Mouse (Mus musculus) left cerebral cortex, adult 2 months (tissue): Measurements from ENCODE around the gene Kpna2. TPM values are rescaled to one million over a fixed set of nuclear protein-coding genes. Genes with fewer than 3 reads are reported as not detected.
"Not testable (repeated sequence)": the region's sequence is repeated elsewhere in the genome, so short reads cannot be mapped to it uniquely, and the experiment has no call there.

Experiments used
- DNase-seq, 2 experiments: peaks; one replicate each; pipeline ENCODE4 v3.0.0; 2021 to 2022; ENCODE audit warnings: low spot score in 2 of 2, mixed read lengths in 1 of 2; ENCODE audit errors: extremely low spot score in 1 of 2
- H3K27ac ChIP-seq: fragments of 200-600 bp; 2 replicates; pipeline ENCODE4 v1.8.1; 2022
- H3K4me3 ChIP-seq: fragments of 200-600 bp; 2 replicates; pipeline ENCODE4 v1.8.1; 2022
- CTCF ChIP-seq: fragments of 200-600 bp; IDR thresholded peaks from 2 replicates; pipeline ENCODE4 v1.8.1; 2022; ENCODE audit warnings: antibody characterized with exemption, mild to moderate bottlenecking, moderate library complexity
- intact Hi-C: fragments of 180-260 bp; cut with DNase I; formaldehyde crosslinking; loops from one replicate; pipeline ENCODE4 v1.15.1; 2025
- total RNA-seq, 2 experiments: library from RNA; stranded (reverse); gene quantifications; 2 replicates each; pipeline ENCODE4 v1.2.3; 2021

Kpna2 gene
- total RNA-seq, 2 experiments from 2014 or later: 20.6 to 31.7 TPM

DNA sequence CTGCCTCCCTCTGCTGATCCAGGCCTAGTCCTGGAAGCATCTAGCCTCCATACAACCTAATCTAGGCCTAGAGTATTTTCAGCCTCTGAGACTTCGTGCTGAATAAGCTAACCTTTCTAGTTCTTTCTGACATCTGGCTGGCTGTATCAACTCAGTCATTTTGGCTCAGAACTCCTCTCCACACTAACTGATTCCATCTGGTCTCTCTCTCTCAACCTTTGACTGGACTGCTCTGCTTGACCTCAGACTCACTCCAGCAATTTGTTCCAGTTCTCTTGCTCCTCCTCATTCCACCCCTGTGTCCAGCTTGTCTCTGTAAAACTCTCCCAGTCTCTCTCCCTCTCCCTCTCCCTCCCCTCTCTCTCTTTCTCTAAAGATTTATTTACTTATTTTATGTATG is 17.6 kb upstream of the Kpna2 start:
- intact Hi-C loops: no loop called here
- H3K27ac ChIP-seq: no peak overlapping the region
- no peak for DNase-seq
- no peak overlapping the region for H3K4me3 ChIP-seq
- no peak for TF ChIP-seq CTCF

DNA sequence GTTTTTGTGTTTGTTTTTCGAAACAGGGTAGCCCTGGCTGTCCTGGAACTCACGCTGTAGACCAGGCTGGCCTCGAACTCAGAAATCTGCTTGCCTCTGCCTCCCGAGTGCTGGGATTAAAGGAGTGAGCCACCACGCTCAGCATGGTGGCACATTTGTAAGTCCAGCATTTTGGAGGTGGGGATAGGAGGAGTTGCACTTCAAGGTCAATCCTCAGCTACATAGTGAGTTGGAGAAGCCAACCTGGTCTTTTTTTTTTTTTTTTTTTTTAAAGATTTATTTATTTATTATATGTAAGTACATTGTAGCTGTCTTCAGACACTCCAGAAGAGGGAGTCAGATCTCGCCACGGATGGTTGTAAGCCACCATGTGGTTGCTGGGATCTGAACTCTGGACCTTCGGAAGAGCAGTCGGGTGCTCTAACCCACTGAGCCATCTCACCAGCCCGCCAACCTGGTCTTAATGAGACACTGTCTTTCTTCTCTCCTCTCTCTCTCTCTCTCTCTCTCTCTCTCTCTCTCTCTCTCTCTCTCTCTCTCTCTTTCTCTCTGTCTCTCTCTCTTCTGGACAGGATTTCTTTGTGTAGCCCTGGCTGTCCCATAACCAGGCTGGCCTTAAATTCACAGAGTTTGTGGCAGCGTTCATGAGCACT is 16.3 kb upstream of the Kpna2 start:
- DNase-seq, H3K4me3 ChIP-seq, H3K27ac ChIP-seq, intact Hi-C loops: not testable (repeated sequence)

DNA sequence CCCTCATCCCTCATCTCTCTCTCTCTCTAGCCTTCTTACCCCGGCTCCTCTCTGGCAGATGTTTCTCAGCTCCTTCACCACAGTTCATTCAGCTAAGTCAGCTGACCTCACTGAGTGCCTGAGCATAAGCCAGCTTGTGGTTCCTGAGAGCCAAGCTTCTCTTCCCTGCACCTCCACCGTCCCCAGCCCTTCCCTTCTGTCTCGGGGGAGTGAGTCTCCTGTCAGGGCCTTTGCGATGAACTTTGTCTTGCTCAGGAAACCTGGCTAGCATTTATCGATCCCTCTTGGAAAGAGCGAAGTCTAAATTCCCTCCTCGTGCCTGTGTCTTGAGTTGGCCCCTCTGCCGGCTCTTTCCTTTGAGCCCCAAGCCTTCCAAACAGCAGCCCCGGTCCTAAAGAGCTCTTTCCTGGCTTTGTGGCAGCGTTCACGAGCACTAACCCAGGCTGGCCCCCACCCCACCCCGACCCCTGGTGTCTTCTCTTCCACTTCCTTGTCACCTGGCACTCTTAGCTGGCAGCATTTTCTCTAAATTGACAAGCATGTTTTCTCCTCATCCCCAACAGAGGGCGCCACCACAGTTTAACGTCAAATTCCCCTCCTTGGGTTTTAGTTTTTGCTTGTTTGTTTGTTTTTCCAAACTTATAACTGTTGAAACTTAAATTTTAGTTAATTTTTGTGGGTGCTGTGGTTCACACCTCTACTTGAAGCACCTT is 15.4 kb upstream of the Kpna2 start:
- DNase-seq: no peak
- H3K4me3 ChIP-seq: no peak overlapping the region
- TF ChIP-seq CTCF: peak; percentile 45
- intact Hi-C loops: no loop called here
- H3K27ac ChIP-seq: no peak overlapping the region

DNA sequence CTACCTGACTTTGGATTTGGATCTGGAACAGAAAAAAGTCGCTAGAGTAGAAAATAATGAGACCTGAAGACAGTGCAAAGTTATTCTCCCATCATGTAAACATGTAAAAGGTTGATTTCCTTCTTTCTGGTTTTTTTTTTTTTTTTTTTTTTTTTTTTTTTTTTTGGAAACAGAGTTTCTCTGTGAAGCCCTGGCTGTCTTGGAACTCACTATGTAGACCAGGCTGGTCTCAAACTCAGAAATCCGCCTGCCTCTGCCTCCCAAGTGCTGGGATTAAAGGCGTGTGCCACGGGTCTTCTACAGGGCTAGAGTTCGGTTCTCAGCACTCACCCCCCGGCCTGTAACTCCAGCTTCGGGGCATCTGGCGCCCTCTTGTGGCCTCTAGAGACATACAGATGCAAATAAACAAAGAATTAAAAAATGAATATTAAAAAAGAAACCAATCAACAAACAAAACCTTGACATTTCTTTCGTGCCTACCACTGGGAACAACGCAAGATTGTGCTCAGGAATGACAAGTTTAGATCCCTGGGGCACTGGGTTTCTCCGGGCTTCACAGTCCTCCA is 14.8 kb upstream of the Kpna2 start:
- H3K4me3 ChIP-seq: no peak overlapping the region
- intact Hi-C loops: no loop called here
- no peak overlapping the region for H3K27ac ChIP-seq
- peak; percentile 14 for TF ChIP-seq CTCF
- DNase-seq: no peak

DNA sequence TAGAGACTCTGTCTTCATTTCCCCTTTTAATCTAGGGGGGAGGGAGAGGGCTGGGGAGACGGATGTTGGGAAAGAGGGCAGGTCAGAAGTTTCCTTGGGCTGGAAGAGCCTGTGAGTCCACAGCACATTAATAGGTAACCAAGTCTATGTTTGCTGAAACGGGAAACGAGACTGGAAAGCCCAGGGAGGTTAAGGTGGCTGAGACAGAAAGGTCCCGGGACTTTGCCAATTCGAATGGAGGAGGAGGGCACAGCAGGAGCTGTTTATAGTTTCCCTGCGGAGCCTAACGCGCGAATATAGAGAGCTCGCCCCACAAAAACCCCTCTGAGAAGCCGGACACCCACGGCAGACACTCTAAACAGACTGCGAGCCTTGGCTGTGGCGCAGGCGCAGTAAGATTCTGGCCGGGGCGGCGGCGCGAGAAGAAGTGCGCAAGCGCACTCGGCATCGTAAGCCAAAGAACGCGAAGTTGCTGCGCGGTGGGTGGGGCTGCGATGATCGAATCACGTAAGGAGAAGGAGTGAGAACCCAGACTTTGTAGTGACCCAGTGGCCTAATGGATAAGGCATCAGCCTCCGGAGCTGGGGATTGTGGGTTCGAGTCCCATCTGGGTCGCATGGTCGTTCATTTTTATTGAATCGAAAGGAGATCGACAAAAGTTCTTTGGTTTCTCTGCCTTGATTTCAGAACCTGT is 13.1 kb upstream of the Kpna2 start:
- intact Hi-C loops: loop anchor here (1.0 kb wide), 2 partner anchors 13 to 15 kb away; partner anchors contain the start of gene Kpna2
- Histone ChIP-seq H3K27ac (peak overlapping the region; percentile 94), H3K4me3 (peak overlapping the region; percentile 68)
- TF ChIP-seq CTCF: no peak
- peak; percentile 99 to 100 for DNase-seq

DNA sequence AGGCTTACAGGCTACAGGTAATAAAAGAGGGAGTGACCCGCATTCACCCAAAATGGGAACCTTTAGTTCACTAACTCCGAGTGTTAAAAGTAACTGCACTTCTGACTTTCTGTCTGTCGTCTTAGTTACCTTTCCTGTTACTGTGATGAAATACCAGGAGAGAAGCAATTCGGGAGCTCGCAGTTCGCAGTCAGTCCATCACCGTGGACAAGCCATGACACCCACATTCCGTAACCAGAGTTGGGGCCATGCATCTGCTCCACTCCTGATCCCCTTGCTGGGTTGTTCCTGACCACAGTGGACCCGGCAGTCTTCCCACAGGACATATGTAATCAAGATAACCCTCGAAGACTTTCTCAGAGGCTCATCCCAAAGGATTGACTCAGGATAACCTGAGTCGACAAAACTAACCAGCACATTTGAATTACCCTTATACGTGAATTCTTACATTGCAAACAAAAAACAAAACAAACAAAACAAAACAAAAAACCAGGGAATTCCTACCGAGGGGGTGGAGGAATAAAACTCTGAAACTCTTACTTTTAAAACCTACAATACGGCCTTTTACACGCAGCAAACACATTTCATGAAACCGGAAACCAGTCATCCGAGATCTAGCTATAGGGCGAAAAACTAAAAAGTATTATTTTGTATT is 12.5 kb upstream of the Kpna2 start:
- no peak for DNase-seq
- Histone ChIP-seq H3K27ac (peak overlapping the region; percentile 94), H3K4me3 (peak overlapping the region; percentile 68)
- TF ChIP-seq CTCF: no peak
- intact Hi-C loops: loop anchor here (1.0 kb wide), 1 partner anchor 12 kb away; the partner anchor contains the start of gene Kpna2

DNA sequence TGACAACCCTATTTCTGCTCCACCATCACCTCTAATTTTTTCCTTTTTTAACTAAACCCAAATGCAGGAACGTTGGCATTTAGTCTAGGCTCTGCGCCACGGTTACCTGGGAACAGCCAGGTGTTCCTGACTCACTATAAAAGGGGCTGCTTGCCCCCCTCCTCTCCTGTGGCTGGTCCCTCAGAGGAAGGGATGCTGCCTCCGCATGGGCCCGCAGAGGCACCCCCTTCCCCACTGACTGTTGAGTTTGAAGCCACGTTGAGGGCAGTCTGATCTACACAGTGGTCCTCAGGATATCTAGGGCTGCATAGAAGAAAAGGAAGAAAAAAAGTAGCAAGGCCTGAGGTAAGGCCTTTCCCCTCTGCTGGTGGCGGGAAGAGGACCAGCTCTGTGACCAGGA is 11.8 kb upstream of the Kpna2 start:
- TF ChIP-seq CTCF: no peak
- H3K27ac ChIP-seq: no peak overlapping the region
- H3K4me3 ChIP-seq: no peak overlapping the region
- no peak for DNase-seq
- intact Hi-C loops: no loop called here

DNA sequence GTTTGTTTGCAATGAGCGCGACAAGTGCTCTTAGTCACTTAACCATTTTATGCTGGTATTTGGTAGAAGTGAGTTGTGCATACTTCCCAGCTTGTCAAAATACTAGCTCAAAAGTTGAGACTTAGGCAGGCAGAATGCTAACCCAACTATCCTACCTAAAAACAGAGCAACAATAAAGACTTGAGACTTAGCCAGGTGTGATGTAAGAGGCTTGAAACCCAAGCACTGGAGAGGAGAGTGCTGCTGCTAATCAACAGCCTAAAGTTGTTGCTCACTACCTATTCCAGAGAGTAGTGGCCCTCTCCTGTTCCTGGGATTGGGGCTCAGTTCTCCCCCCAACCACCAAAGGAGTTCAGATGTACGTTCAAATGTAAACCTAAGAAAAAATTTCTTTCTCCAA is 11.1 kb upstream of the Kpna2 start:
- intact Hi-C loops: no loop called here
- H3K4me3 ChIP-seq: no peak overlapping the region
- no peak overlapping the region for H3K27ac ChIP-seq
- no peak for TF ChIP-seq CTCF
- DNase-seq: no peak

DNA sequence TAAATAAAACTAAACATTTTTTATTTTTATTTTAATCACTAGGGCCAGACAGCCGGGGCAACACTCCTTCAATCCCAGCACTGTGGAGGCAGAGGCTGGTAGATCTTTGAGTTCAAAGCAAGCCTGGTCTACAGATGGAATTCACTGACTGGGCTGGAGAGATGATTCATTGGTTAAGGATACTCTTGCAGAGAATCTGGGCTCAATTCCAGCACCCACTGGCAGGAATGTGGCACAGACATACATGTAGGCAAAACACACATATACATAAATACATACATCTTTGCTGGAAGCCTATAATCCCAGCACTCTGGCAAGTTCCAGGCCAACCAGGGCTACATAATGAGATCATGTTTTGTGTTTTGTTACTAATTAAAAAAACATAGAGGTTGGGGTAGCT is 6.2 kb upstream of the Kpna2 start:
- intact Hi-C loops: no loop called here
- no peak overlapping the region for H3K4me3 ChIP-seq
- no peak for DNase-seq
- no peak overlapping the region for H3K27ac ChIP-seq
- TF ChIP-seq CTCF: no peak

DNA sequence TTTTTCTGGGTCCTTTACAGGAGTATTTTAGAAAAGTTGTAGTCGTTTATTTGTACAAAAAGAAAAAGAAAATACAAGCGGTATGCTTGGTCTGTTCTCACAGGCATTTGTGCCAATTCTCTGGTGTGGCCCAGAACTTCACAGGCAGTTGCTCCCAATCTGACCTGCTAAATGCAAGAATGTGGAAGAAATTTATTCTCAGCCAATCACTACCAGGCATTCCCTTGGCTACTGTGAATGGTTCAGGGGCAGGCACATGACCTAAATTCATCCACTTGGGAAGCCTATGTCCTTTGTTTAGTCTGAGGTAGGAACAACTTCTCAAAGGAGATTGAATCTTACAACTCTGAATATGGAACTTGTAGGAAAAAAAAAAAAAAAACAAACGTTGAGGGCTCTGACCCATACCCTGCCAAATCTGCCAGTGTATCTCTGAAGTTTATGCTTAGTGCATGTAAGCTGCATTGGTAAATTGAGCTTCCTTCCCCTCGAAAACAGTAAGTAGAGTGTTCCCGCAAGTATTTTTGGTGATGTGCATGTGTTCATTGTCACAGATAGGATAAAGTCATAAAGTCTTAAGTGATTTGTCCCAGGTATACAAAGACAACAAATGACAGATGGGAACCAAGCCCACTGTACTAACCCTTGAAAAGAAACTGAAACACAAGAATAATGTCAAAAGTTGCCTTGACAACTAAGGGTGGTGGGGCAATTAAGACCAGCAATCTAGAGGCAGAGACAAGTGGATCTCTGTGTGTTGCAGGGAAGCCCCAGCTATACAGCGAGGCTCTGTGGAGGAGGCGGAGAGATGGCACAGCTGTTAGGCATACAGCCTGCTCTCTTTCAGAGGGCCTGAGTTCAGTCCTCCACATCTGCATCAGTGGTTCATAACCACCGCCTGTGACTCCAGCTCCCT is 2.7 kb upstream of the Kpna2 start:
- TF ChIP-seq CTCF: no peak
- intact Hi-C loops: no loop called here
- DNase-seq: no peak
- Histone ChIP-seq H3K27ac (no peak overlapping the region), H3K4me3 (no peak overlapping the region)
